Mouse (Mus musculus): ENCODE measurements around the gene Sipa1l3. TPM values are rescaled to one million over a fixed set of nuclear protein-coding genes. Genes with fewer than 3 reads are reported as not detected.

Sipa1l3 gene
- total and polyA plus RNA-seq, 2 experiments from 2014 or later = 19.7 to 110 TPM

DNA sequence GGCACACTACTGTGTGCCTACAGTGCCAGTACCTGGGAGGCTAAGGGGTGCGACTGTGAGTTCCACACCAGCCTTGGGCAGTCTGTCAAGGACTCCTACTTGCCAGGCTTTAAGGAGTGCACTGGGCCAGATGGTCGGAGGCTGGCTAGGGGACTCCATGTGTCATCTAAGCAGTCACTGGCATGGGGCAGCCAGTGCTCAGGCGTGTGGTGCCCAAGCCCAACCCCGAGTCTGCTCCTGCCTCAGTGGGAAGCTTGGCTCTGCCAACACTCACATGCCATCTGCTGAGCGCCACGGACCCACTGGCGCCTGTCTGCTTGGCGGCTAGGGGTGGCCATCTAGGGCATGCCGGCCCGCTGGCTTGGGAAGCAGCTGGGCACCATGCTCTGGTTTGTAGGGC is 125.1 kb downstream of the Sipa1l3 start:
- TF ChIP-seq CTCF (IDR thresholded peaks at IDR 0.05; ENCODE audit: low read depth) = no peak
- peak; percentile 79 for ATAC-seq
- peak overlapping the region; percentile 66 for H3K27ac ChIP-seq

DNA sequence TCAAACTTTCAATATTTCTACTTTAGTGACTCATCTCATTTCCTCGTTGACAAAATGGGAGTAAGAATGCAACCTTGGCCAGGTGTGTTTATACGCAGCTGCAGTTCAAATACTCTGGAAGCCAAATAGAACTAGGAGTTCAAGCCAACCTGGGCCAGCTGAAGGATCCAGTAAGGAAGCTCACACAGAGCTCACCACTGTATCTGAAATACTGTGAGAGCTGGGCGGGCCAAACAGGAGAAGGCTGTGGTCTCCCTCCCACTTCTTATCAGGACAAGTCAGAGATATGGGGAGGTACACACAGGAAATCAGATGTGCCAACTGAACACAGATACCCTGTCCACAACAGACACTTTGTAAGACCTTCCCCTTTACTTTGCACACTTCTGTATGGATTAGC is 125.6 kb downstream of the Sipa1l3 start:
- H3K36me3 ChIP-seq (ENCODE audit: insufficient read depth, low read length) = peaks cover 31% of the 10 kb centered on the region

More for the DNA sequence above, 125.1 kb downstream of the Sipa1l3 start:
- Histone ChIP-seq H3K4me2 (ENCODE audit: low read depth, low read length) (no peak overlapping the region), H3K4me3 (ENCODE audit: low read length) (no peak overlapping the region), H3K9me3 (ENCODE audit: low read length) (no peaks in the 10 kb centered on the region), H3K36me3 (ENCODE audit: insufficient read depth, low read length) (peaks cover 31% of the 10 kb centered on the region), H3K9ac (replicated peaks; ENCODE audit: low read length) (no peak overlapping the region), H3K27me3 (ENCODE audit: insufficient read depth, low read length) (no peaks in the 10 kb centered on the region), H3K4me1 (ENCODE audit: insufficient read depth, low read length) (no peaks in the 10 kb centered on the region; the same call in 1 of the 2 replicates)
- WGBS = 51% methylated on average over 10 of the region's 10 CpGs
- peak; percentile 85 for DNase-seq (ENCODE audit: low spot score)

GRCm38 (mm10) chr7:29391761-29392512 is 126.5 kb downstream of the Sipa1l3 start:
- Histone ChIP-seq H3K36me3 (ENCODE audit: insufficient read depth, low read length) (peaks cover 29% of the 10 kb centered on the region), H3K27ac (peak overlapping the region; percentile 66), H3K4me2 (ENCODE audit: low read depth, low read length) (no peak overlapping the region), H3K9ac (replicated peaks; ENCODE audit: low read length) (0 out of 2 replicates have a peak overlapping the region, but pooled peaks have one; percentile 7), H3K4me3 (ENCODE audit: low read length) (no peak overlapping the region), H3K9me3 (ENCODE audit: low read length) (no peaks in the 10 kb centered on the region), H3K4me1 (ENCODE audit: insufficient read depth, low read length) (no peaks in the 10 kb centered on the region; the same call in 1 of the 2 replicates), H3K27me3 (ENCODE audit: insufficient read depth, low read length) (no peaks in the 10 kb centered on the region)
- no peak for TF ChIP-seq CTCF (IDR thresholded peaks at IDR 0.05; ENCODE audit: low read depth)
- DNase-seq (ENCODE audit: low spot score) (peak; percentile 79), ATAC-seq (peak; percentile 62)
- WGBS = 37% methylated on average over 25 of the region's 25 CpGs

More for the DNA sequence above, 125.6 kb downstream of the Sipa1l3 start:
- Histone ChIP-seq H3K9me3 (ENCODE audit: low read length) (no peaks in the 10 kb centered on the region), H3K4me3 (ENCODE audit: low read length) (no peak overlapping the region), H3K27ac (peak overlapping the region; percentile 66; the same call in 1 of the 2 replicates), H3K4me1 (ENCODE audit: insufficient read depth, low read length) (no peaks in the 10 kb centered on the region; the same call in 1 of the 2 replicates), H3K27me3 (ENCODE audit: insufficient read depth, low read length) (no peaks in the 10 kb centered on the region), H3K4me2 (ENCODE audit: low read depth, low read length) (no peak overlapping the region), H3K9ac (replicated peaks; ENCODE audit: low read length) (no peak overlapping the region)
- no peak for ATAC-seq
- 82% methylated on average over 3 of the region's 3 CpGs for WGBS
- no peak for DNase-seq (ENCODE audit: low spot score)
- no peak for TF ChIP-seq CTCF (IDR thresholded peaks at IDR 0.05; ENCODE audit: low read depth)

GRCm38 (mm10) chr7:29391112-29391760 is 127.2 kb downstream of the Sipa1l3 start:
- no peaks in the 10 kb centered on the region; the same call in 1 of the 2 replicates for H3K4me1 ChIP-seq (ENCODE audit: insufficient read depth, low read length)
- 57% methylated on average over 15 of the region's 15 CpGs for WGBS
- no peak overlapping the region for H3K9ac ChIP-seq (replicated peaks; ENCODE audit: low read length)
- ATAC-seq (no peak), DNase-seq (ENCODE audit: low spot score) (peak; percentile 50)
- H3K4me2 ChIP-seq (ENCODE audit: low read depth, low read length) = no peak overlapping the region
- H3K27ac ChIP-seq = peak overlapping the region; percentile 66; the same call in 1 of the 2 replicates
- no peak overlapping the region for H3K4me3 ChIP-seq (ENCODE audit: low read length)
- no peaks in the 10 kb centered on the region for H3K27me3 ChIP-seq (ENCODE audit: insufficient read depth, low read length)
- H3K36me3 ChIP-seq (ENCODE audit: insufficient read depth, low read length) = peaks cover 22% of the 10 kb centered on the region; the same call in 1 of the 2 replicates
- no peak for TF ChIP-seq CTCF (IDR thresholded peaks at IDR 0.05; ENCODE audit: low read depth)
- no peaks in the 10 kb centered on the region for H3K9me3 ChIP-seq (ENCODE audit: low read length)

GRCm38 (mm10) chr7:29390234-29390633 is 128.2 kb downstream of the Sipa1l3 start:
- H3K27ac ChIP-seq = peak overlapping the region; percentile 28; the same call in 1 of the 2 replicates
- H3K36me3 ChIP-seq (ENCODE audit: insufficient read depth, low read length) = peaks cover 12% of the 10 kb centered on the region; the same call in 1 of the 2 replicates
- 67% methylated on average over 10 of the region's 10 CpGs for WGBS
- ATAC-seq (no peak), DNase-seq (ENCODE audit: low spot score) (peak; percentile 30)
- no peak overlapping the region for H3K9ac ChIP-seq (replicated peaks; ENCODE audit: low read length)
- no peak overlapping the region for H3K4me3 ChIP-seq (ENCODE audit: low read length)
- H3K4me1 ChIP-seq (ENCODE audit: insufficient read depth, low read length) = no peaks in the 10 kb centered on the region; the same call in 1 of the 2 replicates
- H3K27me3 ChIP-seq (ENCODE audit: insufficient read depth, low read length) = no peaks in the 10 kb centered on the region
- TF ChIP-seq CTCF (IDR thresholded peaks at IDR 0.05; ENCODE audit: low read depth) = peak; percentile 11; the same call in 1 of the 2 replicates
- H3K4me2 ChIP-seq (ENCODE audit: low read depth, low read length) = no peak overlapping the region
- H3K9me3 ChIP-seq (ENCODE audit: low read length) = no peaks in the 10 kb centered on the region

DNA sequence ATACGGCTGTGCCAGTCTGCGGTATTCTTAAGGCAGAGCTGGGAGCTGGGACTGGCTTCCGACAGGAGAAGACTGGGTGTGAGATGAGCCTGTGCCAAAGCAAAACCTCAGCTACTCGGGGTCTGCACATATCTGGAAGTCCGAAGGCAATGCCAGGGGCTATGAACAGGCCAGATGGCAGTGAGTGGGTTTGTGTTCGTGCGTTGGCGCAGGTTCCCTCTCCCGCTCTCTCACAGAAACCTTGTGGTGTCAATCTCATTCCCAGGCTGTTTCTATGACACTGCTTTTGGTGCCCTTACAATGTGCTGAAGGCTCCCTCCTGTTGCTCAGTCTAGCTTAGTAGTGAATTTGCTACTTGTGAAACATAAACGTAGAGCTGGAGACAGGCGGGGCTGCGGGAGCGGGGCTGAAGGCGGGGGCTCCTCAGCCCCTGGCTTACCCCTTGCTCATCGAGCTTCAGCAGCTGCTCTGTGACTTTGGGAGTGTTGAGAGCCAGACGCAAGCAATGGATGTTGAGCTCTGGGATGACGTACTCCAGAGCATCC is 130.8 kb downstream of the Sipa1l3 start:
- peak; percentile 70 for ATAC-seq
- H3K27ac ChIP-seq = peak overlapping the region; percentile 71
- H3K9ac ChIP-seq (replicated peaks; ENCODE audit: low read length) = no peak overlapping the region
- 51% methylated on average over 17 of the region's 17 CpGs for WGBS
- H3K36me3 ChIP-seq (ENCODE audit: insufficient read depth, low read length) = peaks cover 1% of the 10 kb centered on the region; the same call in 1 of the 2 replicates
- H3K9me3 ChIP-seq (ENCODE audit: low read length) = no peaks in the 10 kb centered on the region
- H3K4me2 ChIP-seq (ENCODE audit: low read depth, low read length) = no peak overlapping the region
- TF ChIP-seq CTCF (IDR thresholded peaks at IDR 0.05; ENCODE audit: low read depth) = no peak
- no peak overlapping the region for H3K4me3 ChIP-seq (ENCODE audit: low read length)
- peak; percentile 81 for DNase-seq (ENCODE audit: low spot score)
- H3K27me3 ChIP-seq (ENCODE audit: insufficient read depth, low read length) = no peaks in the 10 kb centered on the region
- H3K4me1 ChIP-seq (ENCODE audit: insufficient read depth, low read length) = no peaks in the 10 kb centered on the region; the same call in 1 of the 2 replicates

All from hindbrain, postnatal 0 days (tissue).